9 mouse cellular contexts compared by ENCODE assay signal in genomic region chr14:18210795-18211194, GRCm38 (mm10). TPM values are rescaled to one million over a fixed set of nuclear protein-coding genes. Genes with fewer than 3 reads are reported as not detected.
DNase-seq lines count a peak whose midpoint lies in the region; ATAC-seq and TF ChIP-seq lines count a peak whose summit lies in the region.
"Had no signal": no experiment of that assay in that cellular context is flagged by ENCODE, and none has a peak within 500 bp of the region (broad histone marks: within the 10 kb centered on the region; RNA-seq: fewer than 3 reads in every experiment).

No protein-coding gene starts in this region.

- H3K27ac ChIP-seq in liver, adult 2 months (replicated peaks; ENCODE audit: insufficient read depth, low read depth, low read length): no peak overlapping the region
- no peak overlapping the region for H3K27ac ChIP-seq in liver, embryonic 11.5 days (ENCODE audit: low read depth, low read length)
- no peak overlapping the region for H3K27ac ChIP-seq in hindbrain, embryonic 16.5 days (ENCODE audit: low read depth, low read length)
- H3K27ac ChIP-seq in midbrain, embryonic 13.5 days: no peak overlapping the region
- H3K27ac ChIP-seq: embryonic facial prominence, embryonic 15.5 days had no signal

- H3K4me3 ChIP-seq in liver, adult 2 months (ENCODE audit: insufficient read depth, low read depth, low read length): no peak overlapping the region
- no peak overlapping the region for H3K4me3 ChIP-seq in liver, embryonic 11.5 days (ENCODE audit: low read depth, low read length)
- H3K4me3 ChIP-seq in hindbrain, embryonic 16.5 days (ENCODE audit: low read length): no peak overlapping the region
- no peak overlapping the region for H3K4me3 ChIP-seq in midbrain, embryonic 13.5 days (replicated peaks)
- H3K4me3 ChIP-seq: embryonic facial prominence, embryonic 15.5 days had no signal

- H3K79me2 ChIP-seq in liver, adult 2 months (ENCODE audit: control insufficient read depth, insufficient read depth, low read length): no peaks in the 10 kb centered on the region

- 92% methylated on average over 3 of the region's 3 CpGs for WGBS in liver, adult 2 months
- WGBS in liver, embryonic 11.5 days: 76% methylated on average over 3 of the region's 3 CpGs
- WGBS in hindbrain, embryonic 16.5 days: 91% methylated on average over 3 of the region's 3 CpGs
- WGBS in midbrain, embryonic 13.5 days: 86% methylated on average over 3 of the region's 3 CpGs

- peaks cover 76% of the 10 kb centered on the region for H3K36me3 ChIP-seq in liver, adult 2 months (ENCODE audit: control insufficient read depth, insufficient read depth, low read length)
- H3K36me3 ChIP-seq in liver, embryonic 11.5 days (ENCODE audit: control insufficient read depth, insufficient read depth, low read length): no peaks in the 10 kb centered on the region; the same call in 1 of the 2 replicates
- H3K36me3 ChIP-seq in hindbrain, embryonic 16.5 days (ENCODE audit: control insufficient read depth, insufficient read depth, low read length): peaks cover 3% of the 10 kb centered on the region; the same call in 1 of the 2 replicates
- no peaks in the 10 kb centered on the region for H3K36me3 ChIP-seq in midbrain, embryonic 13.5 days

- H3K4me1 ChIP-seq in liver, adult 2 months (ENCODE audit: control insufficient read depth, insufficient read depth, low read length): no peaks in the 10 kb centered on the region
- no peaks in the 10 kb centered on the region for H3K4me1 ChIP-seq in liver, embryonic 11.5 days (replicated peaks; ENCODE audit: control insufficient read depth, insufficient read depth, low read length)
- H3K4me1 ChIP-seq in hindbrain, embryonic 16.5 days (ENCODE audit: control insufficient read depth, insufficient read depth, low read depth, low read length): no peaks in the 10 kb centered on the region
- H3K4me1 ChIP-seq in midbrain, embryonic 13.5 days (replicated peaks): no peaks in the 10 kb centered on the region
- H3K4me1 ChIP-seq: embryonic facial prominence, embryonic 15.5 days had no signal

- no peak for TF ChIP-seq POLR2A in liver, adult 2 months (IDR thresholded peaks at IDR 0.05; ENCODE audit: extremely low read depth, insufficient read depth, low read length)

- H3K4me2 ChIP-seq in liver, embryonic 11.5 days: no peak overlapping the region
- no peak overlapping the region for H3K4me2 ChIP-seq in hindbrain, embryonic 16.5 days (ENCODE audit: low read length)
- H3K4me2 ChIP-seq in midbrain, embryonic 13.5 days (replicated peaks): no peak overlapping the region
- H3K4me2 ChIP-seq: embryonic facial prominence, embryonic 15.5 days had no signal

- H3K27me3 ChIP-seq in liver, adult 2 months (ENCODE audit: control insufficient read depth, insufficient read depth, low read length): no peaks in the 10 kb centered on the region
- H3K27me3 ChIP-seq in liver, embryonic 11.5 days (replicated peaks; ENCODE audit: control insufficient read depth, insufficient read depth, low read length): no peaks in the 10 kb centered on the region
- no peaks in the 10 kb centered on the region for H3K27me3 ChIP-seq in hindbrain, embryonic 16.5 days (replicated peaks; ENCODE audit: control insufficient read depth, insufficient read depth, low read length)
- H3K27me3 ChIP-seq in midbrain, embryonic 13.5 days: no peaks in the 10 kb centered on the region
- H3K27me3 ChIP-seq: embryonic facial prominence, embryonic 15.5 days had no signal

- peak; percentile 53 for TF ChIP-seq CTCF in liver, adult 2 months (IDR thresholded peaks at IDR 0.05; ENCODE audit: low read depth, low read length)

- H3K9me3 ChIP-seq in liver, embryonic 11.5 days (ENCODE audit: control insufficient read depth, low read length): no peaks in the 10 kb centered on the region
- H3K9me3 ChIP-seq in hindbrain, embryonic 16.5 days (ENCODE audit: control insufficient read depth, low read length): no peaks in the 10 kb centered on the region
- H3K9me3 ChIP-seq in midbrain, embryonic 13.5 days: no peaks in the 10 kb centered on the region
- H3K9me3 ChIP-seq: embryonic facial prominence, embryonic 15.5 days had no signal

- peak; percentile 33 for DNase-seq in CD4-positive, CD25-positive, alpha-beta regulatory T cell, adult 2 months (ENCODE audit: low read depth, low spot score)
- no peak for DNase-seq in liver, adult 2 months (ENCODE audit: extremely low read depth, low read depth, low spot score)
- no peak for DNase-seq in liver, embryonic 11.5 days (ENCODE audit: low spot score)
- no peak for DNase-seq in thymus, postnatal 25 days

- no peak overlapping the region for H3K9ac ChIP-seq in liver, adult 2 months (ENCODE audit: low read depth, low read length)
- no peak overlapping the region for H3K9ac ChIP-seq in liver, embryonic 11.5 days (ENCODE audit: low read depth, low read length)
- H3K9ac ChIP-seq in hindbrain, embryonic 16.5 days (ENCODE audit: low read depth, low read length): no peak overlapping the region
- H3K9ac ChIP-seq in midbrain, embryonic 13.5 days (replicated peaks): no peak overlapping the region
- H3K9ac ChIP-seq: embryonic facial prominence, embryonic 15.5 days had no signal

- ATAC-seq in CD4-positive, CD25-positive, alpha-beta regulatory T cell, adult 4 months: no peak
- ATAC-seq in liver, embryonic 11.5 days (replicated peaks; ENCODE audit: low FRiP score): no peak
- ATAC-seq in hindbrain, embryonic 16.5 days: peak; percentile 74; the same call in 1 of the 2 replicates
- peak; percentile 74 for ATAC-seq in midbrain, embryonic 13.5 days
- no peak for ATAC-seq in erythroid progenitor cell, adult 5-6 weeks (replicated peaks; ENCODE audit: low FRiP score, poor library complexity, severe bottlenecking)

RNA-seq across cellular contexts. Expression of gene Nr1d2, which starts 28.1 kb away (rescaled TPM):
- 10 to 100 TPM; 10.2 to 12.8 TPM for polyA plus RNA-seq in CD4-positive, CD25-positive, alpha-beta regulatory T cell, adult 4 months (2017; shearing (Covaris generic))
- 94.3 and 101 TPM in 2 replicates for total RNA-seq in liver, adult 2 months (2014; rRNA removed)
- 6.9 and 8.3 TPM in 2 replicates for polyA plus RNA-seq in liver, adult 2 months (2012; rRNA removed)
- 4.0 and 4.1 TPM in 2 replicates for polyA plus RNA-seq in liver, embryonic 11.5 days (2014; fragmentation: Nextera tagmentation; extraction: Ambion mirVana)
- polyA plus RNA-seq in hindbrain, embryonic 16.5 days (2015; fragmentation: Nextera tagmentation; extraction: Ambion mirVana): 6.6 and 7.1 TPM in 2 replicates
- polyA plus RNA-seq in midbrain, embryonic 13.5 days (2015; fragmentation: Nextera tagmentation; extraction: Ambion mirVana): 4.0 and 5.1 TPM in 2 replicates
- total RNA-seq in erythroid progenitor cell, adult 5-6 weeks (2015; ENCODE audit: low replicate concordance): 4.6 TPM in 1 of 2 replicates, not detected in the other
- total RNA-seq in erythroid progenitor cell, adult 5-6 weeks (2017; ENCODE audit: low replicate concordance): 2.2 and 7.3 TPM in 2 replicates

Comparison
In these comparisons a context has a peak if more than half of its experiments do, and no peak if none do; other contexts are left out.
1. ATAC-seq: peak in hindbrain, embryonic 16.5 days (single experiment) and midbrain, embryonic 13.5 days (single experiment); none in CD4-positive, CD25-positive, alpha-beta regulatory T cell, adult 4 months (single experiment), liver, embryonic 11.5 days (single experiment) and erythroid progenitor cell, adult 5-6 weeks (single experiment).